Mouse (Mus musculus): ENCODE data around the gene Dapk1.

- no peak for TF ChIP-seq POLR2A (IDR thresholded peaks at IDR 0.05; ENCODE audit: borderline replicate concordance, control insufficient read depth, low read depth, low read length)
- no peak for TF ChIP-seq CTCF (IDR thresholded peaks at IDR 0.05; ENCODE audit: control insufficient read depth, insufficient read depth, low read length)
These were observed 62.3 kb downstream of the Dapk1 start for GRCm38 (mm10) chr13:60664058-60664457.
